Mouse (Mus musculus) lung, postnatal 0 days (tissue): ENCODE data around the gene Klf1.

ENCODE experiments used
- CTCF ChIP-seq: IDR thresholded peaks from 2 replicates; pipeline ENCODE4 v1.5.1; 2016; ENCODE audit warnings: antibody characterized with exemption, mild to moderate bottlenecking
- EP300 ChIP-seq: IDR thresholded peaks from 2 replicates; pipeline ENCODE4 v1.6.1; 2016; ENCODE audit warnings: antibody characterized with exemption, mild to moderate bottlenecking, control low read depth

DNA sequence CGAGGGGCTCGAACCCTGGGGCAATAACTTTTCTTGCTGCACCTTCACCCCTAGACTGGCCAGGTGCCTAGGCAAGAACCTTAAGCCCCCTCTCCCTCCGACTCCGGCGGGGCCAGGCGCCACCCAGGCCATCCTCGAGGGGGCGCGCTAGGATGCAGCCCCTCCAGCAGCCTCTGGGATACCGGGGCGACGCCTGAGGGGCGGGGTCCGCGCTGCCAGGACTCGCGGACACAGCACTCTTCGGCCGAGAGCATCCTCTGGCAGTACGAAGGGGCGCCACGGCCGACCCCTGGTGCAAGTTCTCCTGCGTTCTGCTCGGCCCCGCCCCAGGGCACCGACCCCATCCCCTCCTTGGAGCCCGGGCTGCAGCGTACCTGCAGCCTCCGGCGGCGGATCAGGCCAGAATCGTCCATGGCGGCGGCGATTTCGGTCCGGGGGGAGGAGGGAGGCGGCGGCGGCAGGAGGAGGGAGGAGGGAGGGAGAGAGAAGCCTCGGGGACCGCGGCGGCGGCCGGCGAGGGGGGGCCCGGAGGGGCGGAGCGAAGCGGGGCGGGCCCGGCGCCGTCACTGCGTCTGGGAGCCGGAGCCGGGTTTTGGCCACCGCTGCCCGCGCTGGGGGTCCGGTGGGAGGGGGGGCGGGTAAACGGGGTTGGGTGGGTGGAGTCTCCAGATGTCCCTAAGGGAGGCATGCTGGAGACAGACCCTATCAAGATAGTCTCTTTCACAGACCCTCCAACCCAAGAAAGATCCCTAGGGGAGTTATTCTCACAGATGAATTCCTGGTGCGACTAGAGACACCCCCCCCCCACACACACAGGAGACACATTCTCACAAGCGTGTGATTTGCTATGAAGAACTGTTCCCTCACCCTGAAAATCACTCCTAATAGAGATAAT is 44.2 kb downstream of the Klf1 start:
- TF ChIP-seq CTCF (peak; percentile 35), EP300 (no peak)
